Mouse (Mus musculus): ENCODE data around the gene Gbf1.

- TF ChIP-seq POLR2A (IDR thresholded peaks at IDR 0.05; ENCODE audit: insufficient read length, low read depth) (no peak), MYOG (IDR thresholded peaks at IDR 0.05; ENCODE audit: control insufficient read depth in 1 of 3, insufficient read depth in 1 of 3, insufficient read length in 2 of 3, low read depth in 2 of 3) (no peak), USF1 (IDR thresholded peaks at IDR 0.05; ENCODE audit: low read depth) (no peak), TCF12 (IDR thresholded peaks at IDR 0.05; ENCODE audit: insufficient read depth, poor library complexity, severe bottlenecking) (no peak), MYOD1 (IDR thresholded peaks at IDR 0.05; ENCODE audit: control insufficient read depth in 1 of 3, insufficient read length in 2 of 3, low read depth in 2 of 3) (no peak), MAX (IDR thresholded peaks at IDR 0.05; ENCODE audit: low read depth) (no peak), E2F4 (IDR thresholded peaks at IDR 0.05; ENCODE audit: insufficient read depth) (no peak), POLR2AphosphoS2 (IDR thresholded peaks at IDR 0.05; ENCODE audit: insufficient read length, low read depth) (no peak), CEBPB (IDR thresholded peaks at IDR 0.05; ENCODE audit: insufficient read depth, poor library complexity, severe bottlenecking) (no peak), SRF (IDR thresholded peaks at IDR 0.05; ENCODE audit: control insufficient read depth, insufficient read length, low read depth) (no peak), REST (IDR thresholded peaks at IDR 0.05; ENCODE audit: insufficient read depth, insufficient read length) (no peak), TCF3 (IDR thresholded peaks at IDR 0.05; ENCODE audit: insufficient read length, low read depth) (no peak)
Measured at GRCm38 (mm10) chr19:46244628-46245027, 92.3 kb downstream of the Gbf1 start.
